Mouse (Mus musculus) testis, postnatal 10 days (tissue): ENCODE results near the gene Btg2.

Experiments used
- DNase-seq: peaks from one replicate; pipeline ENCODE4 v3.0.0; 2021; ENCODE audit warnings: low spot score

Btg2 gene

GRCm38 (mm10) chr1:134097956-134098725 is 19.2 kb upstream of the Btg2 start:
- peak; percentile 70 for DNase-seq

GRCm38 (mm10) chr1:134097080-134097855 is 18.3 kb upstream of the Btg2 start:
- no peak for DNase-seq

- no peak for DNase-seq
Observed at GRCm38 (mm10) chr1:134096264-134096934, 17.5 kb upstream of the Btg2 start.

GRCm38 (mm10) chr1:134095721-134096120 is 16.8 kb upstream of the Btg2 start:
- no peak for DNase-seq

- DNase-seq = no peak
Observed at GRCm38 (mm10) chr1:134095033-134095612, 16.2 kb upstream of the Btg2 start.

GRCm38 (mm10) chr1:134093771-134094526 is 15.0 kb upstream of the Btg2 start:
- DNase-seq = no peak

GRCm38 (mm10) chr1:134092852-134093770 is 14.2 kb upstream of the Btg2 start:
- DNase-seq = peak; percentile 93

- no peak for DNase-seq
Observed at GRCm38 (mm10) chr1:134092368-134092767, 13.4 kb upstream of the Btg2 start.

GRCm38 (mm10) chr1:134091851-134092250 is 12.9 kb upstream of the Btg2 start:
- DNase-seq = no peak

- no peak for DNase-seq
Observed at GRCm38 (mm10) chr1:134089074-134089473, 10.2 kb upstream of the Btg2 start.

- DNase-seq = peak; percentile 67
Observed at GRCm38 (mm10) chr1:134086811-134087398, 8.0 kb upstream of the Btg2 start.

GRCm38 (mm10) chr1:134086017-134086416 is 7.1 kb upstream of the Btg2 start:
- DNase-seq = no peak

- DNase-seq = no peak
Observed at GRCm38 (mm10) chr1:134084128-134084527, 5.2 kb upstream of the Btg2 start.

GRCm38 (mm10) chr1:134083676-134084075 is 4.8 kb upstream of the Btg2 start:
- DNase-seq = no peak

- peak; percentile 75 for DNase-seq
Observed at GRCm38 (mm10) chr1:134082987-134083516, 4.1 kb upstream of the Btg2 start.

GRCm38 (mm10) chr1:134080881-134081450 is 2.0 kb upstream of the Btg2 start:
- no peak for DNase-seq

GRCm38 (mm10) chr1:134080406-134080805 is 1.5 kb upstream of the Btg2 start:
- no peak for DNase-seq

GRCm38 (mm10) chr1:134079477-134080163 is 700 bp upstream of the Btg2 start:
- DNase-seq = no peak
